Mouse (Mus musculus): ENCODE measurements around the gene Snx20.

Snx20 gene

GRCm38 (mm10) chr8:88635474-88636397 lies at the start of gene Snx20:
Snx20 (minus strand) TSS chr8:88636128.
- peak; percentile 80 for DNase-seq

- no peak for DNase-seq
Measured at GRCm38 (mm10) chr8:88683656-88684289, 47.8 kb upstream of the Snx20 start.

GRCm38 (mm10) chr8:88681046-88681445 lies 45.1 kb upstream of the Snx20 start:
- no peak for DNase-seq

- DNase-seq: no peak
Measured at GRCm38 (mm10) chr8:88680566-88680965, 44.6 kb upstream of the Snx20 start.

GRCm38 (mm10) chr8:88677071-88677470 lies 41.1 kb upstream of the Snx20 start:
- DNase-seq: no peak

GRCm38 (mm10) chr8:88675372-88676165 lies 39.6 kb upstream of the Snx20 start:
- no peak for DNase-seq

GRCm38 (mm10) chr8:88673859-88674258 lies 37.9 kb upstream of the Snx20 start:
- no peak for DNase-seq

- DNase-seq: no peak
Measured at GRCm38 (mm10) chr8:88671575-88671974, 35.6 kb upstream of the Snx20 start.

GRCm38 (mm10) chr8:88670782-88671181 lies 34.9 kb upstream of the Snx20 start:
- no peak for DNase-seq

GRCm38 (mm10) chr8:88668400-88669086 lies 32.6 kb upstream of the Snx20 start:
- DNase-seq: peak; percentile 56

GRCm38 (mm10) chr8:88666435-88666834 lies 30.5 kb upstream of the Snx20 start:
- DNase-seq: peak; percentile 70

- no peak for DNase-seq
Measured at GRCm38 (mm10) chr8:88664947-88665346, 29.0 kb upstream of the Snx20 start.

GRCm38 (mm10) chr8:88664121-88664520 lies 28.2 kb upstream of the Snx20 start:
- DNase-seq: no peak

- DNase-seq: peak; percentile 70
Measured at GRCm38 (mm10) chr8:88662401-88662821, 26.5 kb upstream of the Snx20 start.

- DNase-seq: no peak
Measured at GRCm38 (mm10) chr8:88659873-88660272, 23.9 kb upstream of the Snx20 start.

GRCm38 (mm10) chr8:88655334-88655733 lies 19.4 kb upstream of the Snx20 start:
- no peak for DNase-seq

- peak; percentile 66 for DNase-seq
Measured at GRCm38 (mm10) chr8:88651122-88651521, 15.2 kb upstream of the Snx20 start.

GRCm38 (mm10) chr8:88650016-88650708 lies 14.2 kb upstream of the Snx20 start:
- DNase-seq: peak; percentile 35

- DNase-seq: no peak
Measured at GRCm38 (mm10) chr8:88648322-88648721, 12.4 kb upstream of the Snx20 start.

GRCm38 (mm10) chr8:88646837-88647778 lies 11.2 kb upstream of the Snx20 start, which contains the start of gene Nod2:
Nod2 (plus strand) TSS chr8:88647315.
- DNase-seq: peak; percentile 94

Measured in lung, postnatal 36 days (tissue).